Mouse (Mus musculus) lung, postnatal 0 days (tissue): ENCODE results near the gene Ffar3.

Experiments used
- CTCF ChIP-seq: IDR thresholded peaks from 2 replicates; pipeline ENCODE4 v1.5.1; 2016; ENCODE audit warnings: antibody characterized with exemption, mild to moderate bottlenecking
- EP300 ChIP-seq: IDR thresholded peaks from 2 replicates; pipeline ENCODE4 v1.6.1; 2016; ENCODE audit warnings: antibody characterized with exemption, mild to moderate bottlenecking, control low read depth

- TF ChIP-seq EP300 = no peak
- TF ChIP-seq CTCF = no peak
Observed at GRCm38 (mm10) chr7:30890681-30891080, 34.7 kb upstream of the Ffar3 start.
